Mouse (Mus musculus) kidney, postnatal 36 days (tissue): ENCODE measurements at regions not wholly inside any gene's neighbourhood (a gene's known extent, or its start where the extent isn't known, plus 50 kb on each side); places are given as distances from the start of the nearest gene placed in this dataset.
"Not testable (repeated sequence)": the region's sequence is repeated elsewhere in the genome, so short reads cannot be mapped to it uniquely, and the experiment has no call there.

ENCODE experiments used
- DNase-seq, 2 experiments: peaks; one replicate each; pipeline ENCODE4 v3.0.0; 2021 to 2022; ENCODE audit warnings: mixed read lengths in 2 of 2

DNA sequence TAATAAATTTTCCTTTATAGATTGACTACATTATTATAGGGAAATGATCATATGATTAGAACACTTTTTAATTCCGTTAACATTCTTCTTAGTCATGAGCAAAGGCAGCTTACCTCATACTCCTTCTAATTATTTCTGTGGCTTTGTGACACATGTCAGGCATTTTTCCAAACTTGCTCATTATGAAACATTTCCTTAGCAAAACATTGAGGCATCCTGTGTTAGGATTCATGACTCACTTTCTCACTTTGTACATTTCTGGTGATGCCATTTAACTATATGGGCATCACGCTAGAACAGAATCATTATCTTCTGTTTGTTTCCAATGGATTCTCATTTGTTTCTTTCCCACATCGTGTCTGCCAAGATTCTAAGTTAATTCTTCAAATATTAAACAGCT lies 621.3 kb downstream of the Tecrl start:
- no peak for DNase-seq

- DNase-seq: no peak
Measured at GRCm38 (mm10) chr5:82728240-82728639, 626.8 kb downstream of the Tecrl start.

DNA sequence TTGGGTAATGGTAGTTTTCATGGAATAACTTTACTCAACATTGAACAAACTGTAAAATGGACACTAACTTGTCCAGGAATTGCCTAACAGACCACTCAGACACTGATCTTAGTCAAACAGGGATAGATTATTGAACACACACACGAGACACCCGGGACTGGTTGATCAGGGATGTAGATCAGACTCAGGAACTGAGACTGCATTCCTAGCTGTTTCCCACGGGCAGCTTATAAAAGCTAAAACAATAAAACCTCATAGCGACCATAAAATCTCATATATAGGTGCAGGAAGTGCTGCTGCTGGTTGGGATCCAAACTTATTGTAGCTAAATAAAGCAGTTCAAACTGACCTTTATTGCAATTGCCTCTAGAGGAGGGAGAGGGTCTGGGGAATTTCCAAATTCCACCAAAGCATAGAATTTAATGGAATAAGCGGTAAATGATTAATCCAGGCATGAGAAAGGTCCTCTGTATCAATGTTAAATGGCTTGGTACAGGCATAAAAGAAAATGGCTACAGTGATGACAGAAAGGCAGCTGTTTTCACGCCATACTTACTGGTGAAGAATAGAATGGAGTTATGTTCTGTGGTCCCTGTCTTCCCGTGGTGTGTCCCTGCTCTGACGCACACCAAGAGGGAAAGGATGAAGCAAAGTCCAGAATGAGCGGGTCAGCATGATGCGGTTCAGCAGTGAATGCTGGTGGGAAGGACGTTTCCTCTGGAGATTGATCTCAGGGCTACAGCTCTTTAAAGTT lies 627.6 kb downstream of the Tecrl start:
- DNase-seq: no peak

DNA sequence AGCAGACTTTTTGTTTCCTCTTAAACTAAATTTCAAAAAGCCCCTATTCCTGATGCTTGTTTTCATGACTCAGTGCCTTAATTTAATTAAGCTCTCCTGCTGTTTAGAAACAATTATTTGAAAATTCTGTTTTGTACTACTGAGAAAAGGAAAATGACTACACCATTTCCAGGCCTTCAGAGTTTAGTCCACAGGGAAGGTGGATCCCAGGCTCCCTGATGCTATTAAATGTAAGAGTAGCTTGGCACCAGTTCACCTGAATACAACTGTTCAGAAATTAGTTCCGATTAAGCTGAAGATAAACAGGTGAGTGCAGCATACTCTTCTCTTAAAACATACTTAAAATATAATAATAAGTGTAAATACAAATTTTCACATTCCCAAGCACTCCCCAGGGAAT lies 639.3 kb downstream of the Tecrl start:
- DNase-seq: no peak

- DNase-seq: not testable (repeated sequence)
Measured at GRCm38 (mm10) chr5:82699666-82700065, 655.3 kb downstream of the Tecrl start.

GRCm38 (mm10) chr5:82698942-82699341 lies 656.1 kb downstream of the Tecrl start:
- DNase-seq: no peak

GRCm38 (mm10) chr5:82683437-82683836 lies 671.6 kb downstream of the Tecrl start:
- no peak for DNase-seq

DNA sequence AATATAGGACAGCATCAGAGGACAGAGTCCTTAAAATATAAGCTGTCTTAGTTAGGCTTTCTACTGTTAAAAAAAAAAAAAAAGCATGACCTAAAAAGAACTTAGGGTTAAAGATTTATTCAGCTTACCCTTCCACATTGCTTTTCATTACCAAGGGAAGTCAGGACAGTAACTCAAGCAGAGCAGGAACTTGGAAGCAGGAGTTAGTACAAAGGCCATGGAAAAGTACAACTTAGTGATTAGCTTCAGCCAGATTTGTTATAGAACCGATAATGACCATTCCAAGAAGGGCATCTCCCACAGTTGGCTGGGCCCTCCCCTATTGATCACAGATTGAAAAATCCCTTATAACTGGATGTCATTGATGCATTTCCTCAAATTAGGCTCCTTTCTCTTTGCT lies 690.9 kb downstream of the Tecrl start:
- peak; percentile 4 to 37 for DNase-seq

- DNase-seq: not testable (repeated sequence)
Measured at GRCm38 (mm10) chr5:82653637-82654036, 701.4 kb downstream of the Tecrl start.

GRCm38 (mm10) chr5:82620056-82620455 lies 734.9 kb downstream of the Tecrl start:
- DNase-seq: no peak
